Mouse (Mus musculus) midbrain, postnatal 0 days (tissue): ENCODE results near the gene Tmx1. TPM values are rescaled to one million over a fixed set of nuclear protein-coding genes. Genes with fewer than 3 reads are reported as not detected.

Source experiments
- ATAC-seq: fragments of 200-750 bp; cut with Nextera tagmentation; 2 replicates; pipeline ENCODE4 v1.8.0; 2017; ENCODE audit warnings: moderate number of reproducible peaks, mild to moderate bottlenecking, moderate TSS enrichment, moderate library complexity; ENCODE audit not compliant: low FRiP score
- DNase-seq: peaks from one replicate; pipeline ENCODE4 v3.0.0-alpha.2; 2015; ENCODE audit warnings: low spot score
- H3K27ac ChIP-seq: fragments of 300-500 bp; sonication (generic); 2 replicates; pipeline ENCODE4 v1.5.1; 2014; ENCODE audit warnings: low read depth, mild to moderate bottlenecking, low read length, mixed read lengths
- H3K27me3 ChIP-seq: fragments of 300-500 bp; sonication (generic); 2 replicates; pipeline ENCODE4 v1.6.1; 2014; ENCODE audit warnings: low read length, control low read depth, mixed read lengths; ENCODE audit not compliant: insufficient read depth
- H3K36me3 ChIP-seq: fragments of 300-500 bp; sonication (generic); 2 replicates; pipeline ENCODE4 v1.6.1; 2014; ENCODE audit warnings: low read length, control low read depth, mixed read lengths; ENCODE audit not compliant: insufficient read depth
- H3K4me1 ChIP-seq: fragments of 300-500 bp; sonication (generic); 2 replicates; pipeline ENCODE4 v1.6.1; 2014; ENCODE audit warnings: mild to moderate bottlenecking, control low read depth, antibody characterized with exemption, low read length, mixed read lengths; ENCODE audit not compliant: insufficient read depth
- H3K4me2 ChIP-seq: fragments of 300-500 bp; sonication (generic); 2 replicates; pipeline ENCODE4 v1.6.1; 2014; ENCODE audit warnings: low read depth, mild to moderate bottlenecking, low read length, mixed read lengths; ENCODE audit not compliant: poor library complexity, severe bottlenecking
- H3K4me3 ChIP-seq: fragments of 300-500 bp; sonication (generic); 2 replicates; pipeline ENCODE4 v1.5.1; 2014; ENCODE audit warnings: low read depth, mild to moderate bottlenecking, low read length, moderate library complexity
- H3K9ac ChIP-seq: fragments of 300-500 bp; sonication (generic); replicated peaks from 2 replicates; pipeline ENCODE4 v1.6.1; 2014; ENCODE audit warnings: mild to moderate bottlenecking, low read length, moderate library complexity, mixed read lengths; ENCODE audit not compliant: poor library complexity, severe bottlenecking
- H3K9me3 ChIP-seq: fragments of 300-500 bp; sonication (generic); 2 replicates; pipeline ENCODE4 v1.6.1; 2016; ENCODE audit warnings: low read length, control low read depth
- CTCF ChIP-seq: IDR thresholded peaks from 2 replicates; pipeline ENCODE4 v1.5.1; 2016; ENCODE audit warnings: antibody characterized with exemption, mild to moderate bottlenecking
- WGBS: fragments of 180-500 bp; shearing (Covaris S2); extraction: QIAGEN DNeasy Blood & Tissue Kit; methylation state at CpG from one replicate; pipeline ENCODE4 v1.1.7; 2014; 5-methylcytosine and 5-hydroxymethylcytosine counted together
- polyA plus RNA-seq: library from polyadenylated mRNA; unstranded; fragments of >200 nt; fragmentation: Nextera tagmentation; extraction: Ambion mirVana; gene quantifications from 2 replicates; pipeline ENCODE4 v1.2.1, GENCODE M21; 2015
- total RNA-seq: library from RNA; depleted of rRNA; stranded (reverse); fragments of >200 nt; gene quantifications from 2 replicates; pipeline ENCODE4 v1.2.3, GENCODE M21; 2014

Tmx1 gene
- total and polyA plus RNA-seq, 2 experiments from 2014 or later, result 73.8 to 139 TPM

- H3K36me3 ChIP-seq, result no peaks in the 10 kb centered on the region
- peaks cover 11% of the 10 kb centered on the region; the same call in 1 of the 2 replicates for H3K4me1 ChIP-seq
- no peak for TF ChIP-seq CTCF
- no peak overlapping the region for H3K9ac ChIP-seq
- H3K4me2 ChIP-seq, result no peak overlapping the region
- DNase-seq, result no peak
- no peak for ATAC-seq
- no peaks in the 10 kb centered on the region for H3K9me3 ChIP-seq
- WGBS, result 94% methylated on average over 3 of the region's 3 CpGs
- no peak overlapping the region for H3K4me3 ChIP-seq
- H3K27me3 ChIP-seq, result no peaks in the 10 kb centered on the region
- no peak overlapping the region for H3K27ac ChIP-seq
Measured at GRCm38 (mm10) chr12:70451533-70451932, 1.4 kb upstream of the Tmx1 start.

GRCm38 (mm10) chr12:70452143-70452542 lies 752 bp upstream of the Tmx1 start:
- Histone ChIP-seq H3K4me3 (peak overlapping the region; percentile 86; the same call in 1 of the 2 replicates), H3K36me3 (no peaks in the 10 kb centered on the region), H3K27ac (no peak overlapping the region), H3K9ac (no peak overlapping the region), H3K27me3 (no peaks in the 10 kb centered on the region), H3K9me3 (no peaks in the 10 kb centered on the region), H3K4me1 (peaks cover 11% of the 10 kb centered on the region; the same call in 1 of the 2 replicates), H3K4me2 (peak overlapping the region; percentile 81)
- no peak for TF ChIP-seq CTCF
- DNase-seq (no peak), ATAC-seq (no peak)
- WGBS, result 86% methylated on average over 2 of the region's 2 CpGs

- Histone ChIP-seq H3K4me1 (peaks cover 11% of the 10 kb centered on the region; the same call in 1 of the 2 replicates), H3K27me3 (no peaks in the 10 kb centered on the region), H3K36me3 (peaks cover 10% of the 10 kb centered on the region; the same call in 1 of the 2 replicates), H3K4me3 (no peak overlapping the region), H3K4me2 (no peak overlapping the region), H3K27ac (no peak overlapping the region), H3K9me3 (no peaks in the 10 kb centered on the region), H3K9ac (no peak overlapping the region)
- WGBS, result 95% methylated on average over 8 of the region's 8 CpGs
- DNase-seq (no peak), ATAC-seq (no peak)
- TF ChIP-seq CTCF, result no peak
Measured at GRCm38 (mm10) chr12:70455226-70455625, 2.3 kb downstream of the Tmx1 start.

DNA sequence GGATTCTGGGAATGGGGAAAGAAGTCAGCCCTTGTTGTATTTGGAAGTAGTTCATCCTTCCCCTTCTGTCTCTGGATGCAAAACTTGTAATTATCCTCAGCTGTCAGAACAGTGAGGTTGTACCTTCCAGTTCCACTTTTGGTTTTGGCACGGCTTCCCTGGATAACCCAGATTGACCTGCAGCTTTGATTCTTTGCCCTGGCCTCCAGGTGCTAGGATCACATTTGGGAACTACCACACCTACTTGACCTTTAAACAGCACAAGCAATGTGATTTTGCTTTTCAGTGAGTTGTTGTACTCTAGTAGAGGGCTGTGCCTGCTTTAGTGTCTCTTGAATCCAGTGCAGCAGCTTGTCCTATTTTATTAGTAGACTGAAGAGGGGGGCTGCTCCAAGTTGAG lies 6.7 kb downstream of the Tmx1 start:
- no peaks in the 10 kb centered on the region for H3K9me3 ChIP-seq
- H3K27me3 ChIP-seq, result no peaks in the 10 kb centered on the region
- no peak overlapping the region for H3K27ac ChIP-seq
- DNase-seq, result no peak
- H3K4me3 ChIP-seq, result no peak overlapping the region
- 100% methylated on average over 1 of the region's 1 CpGs for WGBS
- H3K9ac ChIP-seq, result no peak overlapping the region
- TF ChIP-seq CTCF, result no peak
- H3K4me1 ChIP-seq, result peaks cover 4% of the 10 kb centered on the region; the same call in 1 of the 2 replicates
- no peak overlapping the region for H3K4me2 ChIP-seq
- peaks cover 16% of the 10 kb centered on the region for H3K36me3 ChIP-seq
- ATAC-seq, result no peak

GRCm38 (mm10) chr12:70464016-70464415 lies 11.1 kb downstream of the Tmx1 start:
- Histone ChIP-seq H3K4me2 (no peak overlapping the region), H3K9me3 (no peaks in the 10 kb centered on the region), H3K9ac (no peak overlapping the region), H3K27me3 (no peaks in the 10 kb centered on the region), H3K27ac (no peak overlapping the region), H3K36me3 (peaks cover 31% of the 10 kb centered on the region), H3K4me3 (no peak overlapping the region), H3K4me1 (no peaks in the 10 kb centered on the region)
- TF ChIP-seq CTCF, result no peak
- no peak for DNase-seq
- no peak for ATAC-seq
- 73% methylated on average over 4 of the region's 4 CpGs for WGBS

DNA sequence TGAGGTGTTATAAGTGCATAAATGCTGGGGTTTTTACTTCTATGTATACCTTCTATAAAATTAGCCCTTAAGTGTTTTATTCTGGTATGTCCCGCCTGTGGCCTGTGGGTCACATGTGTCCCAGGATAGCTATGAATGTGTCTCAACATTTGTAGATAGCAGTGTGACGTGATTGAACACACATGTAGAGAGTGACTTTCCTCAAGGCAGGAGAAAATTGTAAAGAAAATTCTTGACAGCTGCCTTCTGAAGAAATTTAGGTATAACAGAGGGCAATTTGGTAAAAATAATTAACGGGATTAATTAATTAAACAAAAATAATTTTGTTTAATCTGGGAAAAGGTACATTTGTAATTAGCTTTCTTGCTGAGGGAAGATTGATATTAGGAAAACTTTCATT lies 22.4 kb downstream of the Tmx1 start:
- Histone ChIP-seq H3K4me1 (no peaks in the 10 kb centered on the region), H3K36me3 (no peaks in the 10 kb centered on the region), H3K4me3 (no peak overlapping the region), H3K4me2 (no peak overlapping the region), H3K27ac (no peak overlapping the region), H3K9ac (no peak overlapping the region), H3K27me3 (no peaks in the 10 kb centered on the region), H3K9me3 (no peaks in the 10 kb centered on the region)
- ATAC-seq (no peak), DNase-seq (no peak)
- 87% methylated on average over 3 of the region's 3 CpGs for WGBS
- TF ChIP-seq CTCF, result no peak
